In the genomic region with DNA sequence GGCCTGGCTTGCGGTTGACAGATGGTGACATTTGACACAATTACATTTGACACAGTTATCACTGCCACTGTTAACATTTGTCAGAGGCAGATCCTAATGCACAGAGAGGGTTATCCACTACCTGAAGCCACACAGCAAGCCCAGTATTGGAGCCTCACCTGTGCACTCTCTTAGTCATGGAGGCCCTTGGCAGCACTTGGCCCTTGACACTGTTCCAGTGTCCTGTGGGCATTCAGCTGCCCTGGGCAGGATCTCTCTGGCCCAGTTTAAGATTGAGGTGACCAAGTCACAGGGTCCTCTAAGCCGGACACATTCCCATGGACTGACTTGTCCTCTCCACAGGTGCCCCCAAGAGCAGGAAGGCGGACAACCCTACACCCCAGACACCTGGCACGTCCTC, we compare ENCODE assay signal across 18 mouse cellular contexts. TPM values are rescaled to one million over a fixed set of nuclear protein-coding genes. Genes with fewer than 3 reads are reported as not detected.
"Had no signal": no experiment of that assay in that cellular context is flagged by ENCODE, and none has a peak within 500 bp of the region (broad histone marks: within the 10 kb centered on the region; RNA-seq: fewer than 3 reads in every experiment).

No protein-coding gene starts in this region.

- H3K36me3 ChIP-seq: midbrain, embryonic 15.5 days had no signal

- H3K9me3 ChIP-seq: liver, embryonic 13.5 days; midbrain, embryonic 15.5 days; neural tube, embryonic 12.5 days; neural tube, embryonic 15.5 days had no signal

- H3K27me3 ChIP-seq: midbrain, embryonic 15.5 days; neural tube, embryonic 12.5 days; neural tube, embryonic 15.5 days had no signal

- ATAC-seq: midbrain, embryonic 15.5 days had no signal

- DNase-seq: kidney, postnatal 10 days; kidney, postnatal 36 days; layer of hippocampus, postnatal 36 days; liver, embryonic 13.5 days; lung, adult 2 months; lung, postnatal 14 days; right cerebral cortex, adult 18-20 months; right cerebral cortex, postnatal 14 days; right cerebral cortex, postnatal 4 days; thymus, adult 2 months; thymus, postnatal 14 days; thymus, postnatal 4 days had no signal

- H3K9ac ChIP-seq: liver, embryonic 13.5 days; midbrain, embryonic 15.5 days; neural tube, embryonic 12.5 days; neural tube, embryonic 15.5 days had no signal

- H3K27ac ChIP-seq: left cerebral cortex, adult 2 months; liver, embryonic 13.5 days; neural tube, embryonic 12.5 days; neural tube, embryonic 15.5 days; stomach, postnatal 0 days had no signal

- H3K4me3 ChIP-seq: left cerebral cortex, adult 2 months; liver, embryonic 13.5 days; midbrain, embryonic 15.5 days; neural tube, embryonic 12.5 days; neural tube, embryonic 15.5 days had no signal

- H3K4me2 ChIP-seq: liver, embryonic 13.5 days; midbrain, embryonic 15.5 days; neural tube, embryonic 12.5 days; neural tube, embryonic 15.5 days had no signal

RNA-seq across cellular contexts. Expression of gene Fsd1, which starts 19.1 kb away (rescaled TPM):
- polyA plus RNA-seq: liver, adult 2 months had no signal
